Mouse (Mus musculus): ENCODE data around the gene Zcchc14. TPM values are rescaled to one million over a fixed set of nuclear protein-coding genes. Genes with fewer than 3 reads are reported as not detected.
"Not testable (repeated sequence)": the region's sequence is repeated elsewhere in the genome, so short reads cannot be mapped to it uniquely, and the experiment has no call there.

Zcchc14 gene
- total RNA-seq, 1 experiment, result 18.6 TPM

GRCm38 (mm10) chr8:121673153-121673552, 20.5 kb upstream of the Zcchc14 start:
- H3K4me1 ChIP-seq (ENCODE audit: control insufficient read depth in 2 of 2, insufficient read depth in 2 of 2, low read length in 2 of 2, poor library complexity in 1 of 2), result peaks cover 2 to 13% of the 10 kb centered on the region in 2 experiments; a peak in 1 of 4 replicates
- H3K36me3 ChIP-seq (ENCODE audit: control insufficient read depth, insufficient read depth, low read length, poor library complexity, severe bottlenecking), result no peaks in the 10 kb centered on the region
- no peak overlapping the region for H3K27ac ChIP-seq (ENCODE audit: insufficient read depth, low read depth, low read length, poor library complexity, severe bottlenecking)
- no peak overlapping the region for H3K9ac ChIP-seq (ENCODE audit: insufficient read depth, low read depth, low read length, poor library complexity, severe bottlenecking)
- TF ChIP-seq CHD2 (IDR thresholded peaks at IDR 0.05; ENCODE audit: low read depth, low read length) (no peak), HCFC1 (IDR thresholded peaks at IDR 0.05; ENCODE audit: borderline replicate concordance, insufficient read depth, low read length) (no peak), ZC3H11A (IDR thresholded peaks at IDR 0.05; ENCODE audit: borderline replicate concordance, low read depth, low read length) (no peak), ZNF384 (IDR thresholded peaks at IDR 0.05; ENCODE audit: low read depth, low read length) (no peak)
- no peak overlapping the region for H3K4me3 ChIP-seq (ENCODE audit: insufficient read depth in 1 of 2, low read depth in 1 of 2, low read length in 2 of 2, poor library complexity in 1 of 2, severe bottlenecking in 1 of 2)
- DNase-seq (ENCODE audit: low read depth, low spot score), result no peak
- no peaks in the 10 kb centered on the region for H3K9me3 ChIP-seq (ENCODE audit: control insufficient read depth, insufficient read depth, low read depth, low read length)
- in situ Hi-C loops (cut with MboI; ENCODE audit: low sequenced_read_pairs in 2 of 2, unreplicated experiment in 2 of 2), result no loop called here

- Histone ChIP-seq H3K4me1 (ENCODE audit: control insufficient read depth in 2 of 2, insufficient read depth in 2 of 2, low read length in 2 of 2, poor library complexity in 1 of 2) (peaks cover 2 to 14% of the 10 kb centered on the region in 2 experiments; a peak in 2 of 4 replicates), H3K9me3 (ENCODE audit: control insufficient read depth, insufficient read depth, low read depth, low read length) (no peaks in the 10 kb centered on the region), H3K27ac (ENCODE audit: insufficient read depth, low read depth, low read length, poor library complexity, severe bottlenecking) (no peak overlapping the region), H3K4me3 (ENCODE audit: insufficient read depth in 1 of 2, low read depth in 1 of 2, low read length in 2 of 2, poor library complexity in 1 of 2, severe bottlenecking in 1 of 2) (peak overlapping the region; percentile 29 to 47; a peak in 2 of 4 replicates), H3K9ac (ENCODE audit: insufficient read depth, low read depth, low read length, poor library complexity, severe bottlenecking) (no peak overlapping the region; the same call in 1 of the 2 replicates), H3K36me3 (ENCODE audit: control insufficient read depth, insufficient read depth, low read length, poor library complexity, severe bottlenecking) (no peaks in the 10 kb centered on the region)
- in situ Hi-C loops (cut with MboI; ENCODE audit: low sequenced_read_pairs in 2 of 2, unreplicated experiment in 2 of 2), result no loop called here
- no peak for DNase-seq (ENCODE audit: low read depth, low spot score)
- TF ChIP-seq CHD2 (IDR thresholded peaks at IDR 0.05; ENCODE audit: low read depth, low read length) (no peak), ZC3H11A (IDR thresholded peaks at IDR 0.05; ENCODE audit: borderline replicate concordance, low read depth, low read length) (no peak), MAFK (IDR thresholded peaks at IDR 0.05; ENCODE audit: insufficient read depth, low read depth, low read length) (no peak), ZNF384 (IDR thresholded peaks at IDR 0.05; ENCODE audit: low read depth, low read length) (no peak), HCFC1 (IDR thresholded peaks at IDR 0.05; ENCODE audit: borderline replicate concordance, insufficient read depth, low read length) (no peak)
Measured at GRCm38 (mm10) chr8:121669208-121669607, 16.5 kb upstream of the Zcchc14 start.

GRCm38 (mm10) chr8:121668553-121668952, 15.9 kb upstream of the Zcchc14 start:
- Histone ChIP-seq H3K9me3 (ENCODE audit: control insufficient read depth, insufficient read depth, low read depth, low read length) (no peaks in the 10 kb centered on the region), H3K27ac (ENCODE audit: insufficient read depth, low read depth, low read length, poor library complexity, severe bottlenecking) (no peak overlapping the region), H3K4me1 (ENCODE audit: control insufficient read depth in 2 of 2, insufficient read depth in 2 of 2, low read length in 2 of 2, poor library complexity in 1 of 2) (peaks cover 2 to 14% of the 10 kb centered on the region in 2 experiments; a peak in 2 of 4 replicates), H3K4me3 (ENCODE audit: insufficient read depth in 1 of 2, low read depth in 1 of 2, low read length in 2 of 2, poor library complexity in 1 of 2, severe bottlenecking in 1 of 2) (peak overlapping the region; percentile 29 to 47; a peak in 3 of 4 replicates), H3K36me3 (ENCODE audit: control insufficient read depth, insufficient read depth, low read length, poor library complexity, severe bottlenecking) (no peaks in the 10 kb centered on the region), H3K9ac (ENCODE audit: insufficient read depth, low read depth, low read length, poor library complexity, severe bottlenecking) (peak overlapping the region; percentile 38)
- in situ Hi-C loops (cut with MboI; ENCODE audit: low sequenced_read_pairs in 2 of 2, unreplicated experiment in 2 of 2), result no loop called here
- no peak for TF ChIP-seq MAFK (IDR thresholded peaks at IDR 0.05; ENCODE audit: insufficient read depth, low read depth, low read length)
- no peak for TF ChIP-seq ZNF384 (IDR thresholded peaks at IDR 0.05; ENCODE audit: low read depth, low read length)
- no peak for TF ChIP-seq ZC3H11A (IDR thresholded peaks at IDR 0.05; ENCODE audit: borderline replicate concordance, low read depth, low read length)
- TF ChIP-seq HCFC1 (IDR thresholded peaks at IDR 0.05; ENCODE audit: borderline replicate concordance, insufficient read depth, low read length), result no peak
- no peak for TF ChIP-seq CHD2 (IDR thresholded peaks at IDR 0.05; ENCODE audit: low read depth, low read length)
- no peak for DNase-seq (ENCODE audit: low read depth, low spot score)

GRCm38 (mm10) chr8:121667936-121668500, 15.3 kb upstream of the Zcchc14 start:
- H3K4me3 ChIP-seq (ENCODE audit: insufficient read depth in 1 of 2, low read depth in 1 of 2, low read length in 2 of 2, poor library complexity in 1 of 2, severe bottlenecking in 1 of 2); H3K9ac ChIP-seq (ENCODE audit: insufficient read depth, low read depth, low read length, poor library complexity, severe bottlenecking); DNase-seq (ENCODE audit: low read depth, low spot score); H3K27ac ChIP-seq (ENCODE audit: insufficient read depth, low read depth, low read length, poor library complexity, severe bottlenecking); in situ Hi-C loops (cut with MboI; ENCODE audit: low sequenced_read_pairs in 2 of 2, unreplicated experiment in 2 of 2); H3K36me3 ChIP-seq (ENCODE audit: control insufficient read depth, insufficient read depth, low read length, poor library complexity, severe bottlenecking); H3K9me3 ChIP-seq (ENCODE audit: control insufficient read depth, insufficient read depth, low read depth, low read length): not testable (repeated sequence)
- H3K4me1 ChIP-seq (ENCODE audit: control insufficient read depth in 2 of 2, insufficient read depth in 2 of 2, low read length in 2 of 2, poor library complexity in 1 of 2), result peaks cover 2 to 14% of the 10 kb centered on the region in 2 experiments; a peak in 2 of 4 replicates

- TF ChIP-seq HCFC1 (IDR thresholded peaks at IDR 0.05; ENCODE audit: borderline replicate concordance, insufficient read depth, low read length) (no peak), ZC3H11A (IDR thresholded peaks at IDR 0.05; ENCODE audit: borderline replicate concordance, low read depth, low read length) (no peak), MAFK (IDR thresholded peaks at IDR 0.05; ENCODE audit: insufficient read depth, low read depth, low read length) (no peak), ZNF384 (IDR thresholded peaks at IDR 0.05; ENCODE audit: low read depth, low read length) (no peak), CHD2 (IDR thresholded peaks at IDR 0.05; ENCODE audit: low read depth, low read length) (no peak)
- in situ Hi-C loops (cut with MboI; ENCODE audit: low sequenced_read_pairs in 2 of 2, unreplicated experiment in 2 of 2), result no loop called here
Measured at GRCm38 (mm10) chr8:121665329-121665728, 12.6 kb upstream of the Zcchc14 start.

More at GRCm38 (mm10) chr8:121665329-121665728, 12.6 kb upstream of the Zcchc14 start:
- no peak for DNase-seq (ENCODE audit: low read depth, low spot score)
- Histone ChIP-seq H3K36me3 (ENCODE audit: control insufficient read depth, insufficient read depth, low read length, poor library complexity, severe bottlenecking) (no peaks in the 10 kb centered on the region), H3K27ac (ENCODE audit: insufficient read depth, low read depth, low read length, poor library complexity, severe bottlenecking) (peak overlapping the region; percentile 50; the same call in 1 of the 2 replicates), H3K9me3 (ENCODE audit: control insufficient read depth, insufficient read depth, low read depth, low read length) (no peaks in the 10 kb centered on the region), H3K4me1 (ENCODE audit: control insufficient read depth in 2 of 2, insufficient read depth in 2 of 2, low read length in 2 of 2, poor library complexity in 1 of 2) (peaks cover 2 to 15% of the 10 kb centered on the region in 2 experiments; a peak in 2 of 4 replicates), H3K4me3 (ENCODE audit: insufficient read depth in 1 of 2, low read depth in 1 of 2, low read length in 2 of 2, poor library complexity in 1 of 2, severe bottlenecking in 1 of 2) (peak overlapping the region; percentile 29 to 31; a peak in 3 of 4 replicates), H3K9ac (ENCODE audit: insufficient read depth, low read depth, low read length, poor library complexity, severe bottlenecking) (peak overlapping the region; percentile 52)

All from ES-E14 (cell line).